Mouse (Mus musculus) midbrain, embryonic 12.5 days (tissue): ENCODE data around the gene Gramd1c. TPM values are rescaled to one million over a fixed set of nuclear protein-coding genes. Genes with fewer than 3 reads are reported as not detected.

ENCODE experiments used
- ATAC-seq: fragments of 200-750 bp; cut with Nextera tagmentation; 2 replicates; pipeline ENCODE4 v1.8.0; 2017; ENCODE audit warnings: low read depth, moderate TSS enrichment, moderate library complexity; ENCODE audit not compliant: low FRiP score
- H3K27ac ChIP-seq: fragments of 300-500 bp; sonication (generic); replicated peaks from 2 replicates; pipeline ENCODE4 v1.5.1; 2016; ENCODE audit warnings: mild to moderate bottlenecking
- H3K27me3 ChIP-seq: fragments of 300-500 bp; sonication (generic); 2 replicates; pipeline ENCODE4 v1.6.1; 2016; ENCODE audit warnings: mild to moderate bottlenecking
- H3K36me3 ChIP-seq: fragments of 300-500 bp; sonication (generic); 2 replicates; pipeline ENCODE4 v1.6.1; 2016
- H3K4me1 ChIP-seq: fragments of 300-500 bp; sonication (generic); 2 replicates; pipeline ENCODE4 v1.6.1; 2016
- H3K4me2 ChIP-seq: fragments of 300-500 bp; sonication (generic); replicated peaks from 2 replicates; pipeline ENCODE4 v1.6.1; 2016; ENCODE audit warnings: mild to moderate bottlenecking, moderate library complexity
- H3K4me3 ChIP-seq: fragments of 300-500 bp; sonication (generic); 2 replicates; pipeline ENCODE4 v1.5.1; 2016; ENCODE audit warnings: mild to moderate bottlenecking
- H3K9ac ChIP-seq: fragments of 300-500 bp; sonication (generic); replicated peaks from 2 replicates; pipeline ENCODE4 v1.6.1; 2016; ENCODE audit warnings: mild to moderate bottlenecking, moderate library complexity
- H3K9me3 ChIP-seq: fragments of 300-500 bp; sonication (generic); 2 replicates; pipeline ENCODE4 v1.6.1; 2016; ENCODE audit warnings: mild to moderate bottlenecking
- WGBS: fragments of 180-500 bp; shearing (Covaris S2); methylation state at CpG from one replicate; pipeline ENCODE4 v1.1.7; 2016; 5-methylcytosine and 5-hydroxymethylcytosine counted together
- polyA plus RNA-seq: library from polyadenylated mRNA; unstranded; fragments of >200 nt; fragmentation: Nextera tagmentation; extraction: Ambion mirVana; gene quantifications from 2 replicates; pipeline ENCODE4 v1.2.1, GENCODE M21; 2016

Gramd1c gene
- polyA plus RNA-seq, 1 experiment from 2014 or later = 4.2 TPM

GRCm38 (mm10) chr16:44055766-44056165 is 7.4 kb downstream of the Gramd1c start:
- ATAC-seq = no peak
- Histone ChIP-seq H3K27ac (no peak overlapping the region), H3K36me3 (no peaks in the 10 kb centered on the region), H3K4me3 (no peak overlapping the region), H3K4me2 (no peak overlapping the region), H3K27me3 (no peaks in the 10 kb centered on the region), H3K4me1 (no peaks in the 10 kb centered on the region), H3K9me3 (no peaks in the 10 kb centered on the region), H3K9ac (no peak overlapping the region)
- WGBS = 63% methylated on average over 8 of the region's 8 CpGs

DNA sequence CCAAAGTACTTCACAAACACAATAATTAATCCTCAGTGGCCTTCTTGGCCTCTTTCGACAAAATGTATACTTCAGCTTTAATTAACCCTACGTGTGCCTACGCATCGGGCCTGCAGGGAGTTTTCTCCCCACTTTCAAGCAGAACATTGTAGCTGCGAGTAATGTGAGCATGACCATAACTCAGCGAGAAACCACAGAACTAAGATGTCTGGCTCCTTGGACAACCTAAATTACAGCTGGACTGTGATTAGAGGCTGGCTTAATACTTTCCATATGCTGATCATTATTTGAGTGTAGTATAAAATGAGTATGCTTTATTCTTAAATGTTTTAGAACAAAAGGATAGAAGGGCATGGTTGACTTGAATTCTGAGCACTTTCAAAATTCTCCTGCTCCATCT is 9.9 kb downstream of the Gramd1c start:
- Histone ChIP-seq H3K27me3 (no peaks in the 10 kb centered on the region), H3K9ac (no peak overlapping the region), H3K4me2 (no peak overlapping the region), H3K9me3 (no peaks in the 10 kb centered on the region), H3K36me3 (no peaks in the 10 kb centered on the region), H3K4me1 (no peaks in the 10 kb centered on the region), H3K4me3 (no peak overlapping the region), H3K27ac (no peak overlapping the region)
- no peak for ATAC-seq
- 74% methylated on average over 6 of the region's 6 CpGs for WGBS

- ATAC-seq = no peak
- 87% methylated on average over 6 of the region's 6 CpGs for WGBS
These were observed 10.8 kb downstream of the Gramd1c start for GRCm38 (mm10) chr16:44052390-44052789.

GRCm38 (mm10) chr16:44050139-44050538 is 13.0 kb downstream of the Gramd1c start:
- no peak for ATAC-seq
- Histone ChIP-seq H3K27ac (no peak overlapping the region), H3K4me1 (no peaks in the 10 kb centered on the region), H3K9me3 (0 out of 2 replicates have a peak, but pooled peaks cover 2% of the 10 kb centered on the region), H3K27me3 (no peaks in the 10 kb centered on the region), H3K4me3 (no peak overlapping the region), H3K9ac (no peak overlapping the region), H3K4me2 (no peak overlapping the region), H3K36me3 (no peaks in the 10 kb centered on the region)
- WGBS = 90% methylated on average over 5 of the region's 5 CpGs

More at GRCm38 (mm10) chr16:44052390-44052789, 10.8 kb downstream of the Gramd1c start:
- no peaks in the 10 kb centered on the region for H3K4me1 ChIP-seq
- no peaks in the 10 kb centered on the region for H3K27me3 ChIP-seq
- H3K9me3 ChIP-seq = no peaks in the 10 kb centered on the region
- H3K4me3 ChIP-seq = no peak overlapping the region
- no peak overlapping the region for H3K9ac ChIP-seq
- no peak overlapping the region for H3K4me2 ChIP-seq
- H3K27ac ChIP-seq = no peak overlapping the region
- H3K36me3 ChIP-seq = no peaks in the 10 kb centered on the region

- WGBS = 84% methylated on average over 4 of the region's 4 CpGs
- no peak for ATAC-seq
- H3K9me3 ChIP-seq = 0 out of 2 replicates have a peak, but pooled peaks cover 3% of the 10 kb centered on the region
- no peak overlapping the region for H3K27ac ChIP-seq
- no peaks in the 10 kb centered on the region for H3K27me3 ChIP-seq
- H3K36me3 ChIP-seq = no peaks in the 10 kb centered on the region
- no peaks in the 10 kb centered on the region for H3K4me1 ChIP-seq
- H3K4me2 ChIP-seq = no peak overlapping the region
- H3K4me3 ChIP-seq = no peak overlapping the region
- no peak overlapping the region for H3K9ac ChIP-seq
These were observed 24.0 kb downstream of the Gramd1c start for GRCm38 (mm10) chr16:44039112-44039511.

- Histone ChIP-seq H3K36me3 (no peaks in the 10 kb centered on the region), H3K9me3 (0 out of 2 replicates have a peak, but pooled peaks cover 3% of the 10 kb centered on the region), H3K4me3 (no peak overlapping the region), H3K27me3 (no peaks in the 10 kb centered on the region), H3K9ac (no peak overlapping the region), H3K4me2 (no peak overlapping the region), H3K4me1 (no peaks in the 10 kb centered on the region), H3K27ac (no peak overlapping the region)
- WGBS = 82% methylated on average over 3 of the region's 3 CpGs
- ATAC-seq = no peak
These were observed 27.9 kb downstream of the Gramd1c start for GRCm38 (mm10) chr16:44035221-44035620.

DNA sequence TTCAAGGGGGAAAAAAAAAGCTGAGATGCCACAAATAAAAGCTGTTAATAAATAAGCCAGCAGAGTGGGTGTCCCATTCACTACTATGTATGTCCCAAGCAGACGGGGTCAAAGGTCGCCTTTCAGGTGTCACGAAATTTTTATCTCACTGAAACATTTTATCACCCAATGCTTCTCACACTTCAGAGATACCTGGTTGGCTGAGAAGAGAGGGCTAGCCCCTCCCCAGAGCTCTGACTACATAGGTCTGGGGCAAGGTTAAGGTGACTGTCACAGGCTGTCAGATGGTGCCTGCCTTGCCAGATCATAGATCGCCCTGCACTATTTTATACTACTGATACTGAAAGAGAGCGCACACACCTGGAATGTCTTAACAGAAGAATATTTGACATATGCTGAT is 29.8 kb downstream of the Gramd1c start:
- H3K9me3 ChIP-seq = no peaks in the 10 kb centered on the region
- no peaks in the 10 kb centered on the region for H3K27me3 ChIP-seq
- H3K4me2 ChIP-seq = no peak overlapping the region
- no peak overlapping the region for H3K27ac ChIP-seq
- H3K9ac ChIP-seq = no peak overlapping the region
- no peaks in the 10 kb centered on the region for H3K36me3 ChIP-seq
- H3K4me3 ChIP-seq = no peak overlapping the region
- H3K4me1 ChIP-seq = no peaks in the 10 kb centered on the region
- ATAC-seq = no peak
- 90% methylated on average over 5 of the region's 5 CpGs for WGBS

GRCm38 (mm10) chr16:44029273-44029672 is 33.9 kb downstream of the Gramd1c start:
- 68% methylated on average over 2 of the region's 2 CpGs for WGBS
- H3K27me3 ChIP-seq = no peaks in the 10 kb centered on the region
- no peaks in the 10 kb centered on the region for H3K36me3 ChIP-seq
- no peak overlapping the region for H3K4me3 ChIP-seq
- H3K27ac ChIP-seq = no peak overlapping the region
- H3K9me3 ChIP-seq = no peaks in the 10 kb centered on the region
- no peak for ATAC-seq
- no peak overlapping the region for H3K9ac ChIP-seq
- no peak overlapping the region for H3K4me2 ChIP-seq
- H3K4me1 ChIP-seq = no peaks in the 10 kb centered on the region

- Histone ChIP-seq H3K27me3 (no peaks in the 10 kb centered on the region), H3K27ac (no peak overlapping the region), H3K4me3 (no peak overlapping the region), H3K4me1 (no peaks in the 10 kb centered on the region), H3K4me2 (no peak overlapping the region), H3K9ac (no peak overlapping the region), H3K36me3 (no peaks in the 10 kb centered on the region), H3K9me3 (no peaks in the 10 kb centered on the region)
- WGBS = 84% methylated on average over 9 of the region's 9 CpGs
- no peak for ATAC-seq
These were observed 36.3 kb downstream of the Gramd1c start for GRCm38 (mm10) chr16:44026822-44027221.

DNA sequence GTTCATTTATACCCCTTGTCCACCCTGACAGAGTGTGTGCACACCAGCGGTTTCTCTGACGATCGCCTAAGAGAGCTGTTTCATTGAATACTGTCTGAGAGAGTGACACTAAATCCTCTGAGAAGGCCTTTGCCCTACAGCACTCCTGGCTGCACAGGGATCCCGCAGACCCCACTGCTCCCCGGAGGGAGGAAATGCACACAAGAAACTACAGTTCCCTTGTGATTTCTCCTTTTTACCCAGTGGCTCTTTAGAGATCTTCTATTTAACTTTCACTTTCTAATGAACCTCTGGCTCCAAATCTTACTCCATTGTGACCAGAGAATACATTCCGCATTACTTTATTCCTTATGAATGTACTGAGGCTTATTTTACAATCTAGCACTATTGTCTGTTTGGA is 36.9 kb downstream of the Gramd1c start:
- Histone ChIP-seq H3K4me2 (no peak overlapping the region), H3K9me3 (no peaks in the 10 kb centered on the region), H3K27me3 (no peaks in the 10 kb centered on the region), H3K4me1 (no peaks in the 10 kb centered on the region), H3K27ac (no peak overlapping the region), H3K9ac (no peak overlapping the region), H3K4me3 (no peak overlapping the region), H3K36me3 (no peaks in the 10 kb centered on the region)
- no peak for ATAC-seq
- WGBS = 71% methylated on average over 6 of the region's 6 CpGs

DNA sequence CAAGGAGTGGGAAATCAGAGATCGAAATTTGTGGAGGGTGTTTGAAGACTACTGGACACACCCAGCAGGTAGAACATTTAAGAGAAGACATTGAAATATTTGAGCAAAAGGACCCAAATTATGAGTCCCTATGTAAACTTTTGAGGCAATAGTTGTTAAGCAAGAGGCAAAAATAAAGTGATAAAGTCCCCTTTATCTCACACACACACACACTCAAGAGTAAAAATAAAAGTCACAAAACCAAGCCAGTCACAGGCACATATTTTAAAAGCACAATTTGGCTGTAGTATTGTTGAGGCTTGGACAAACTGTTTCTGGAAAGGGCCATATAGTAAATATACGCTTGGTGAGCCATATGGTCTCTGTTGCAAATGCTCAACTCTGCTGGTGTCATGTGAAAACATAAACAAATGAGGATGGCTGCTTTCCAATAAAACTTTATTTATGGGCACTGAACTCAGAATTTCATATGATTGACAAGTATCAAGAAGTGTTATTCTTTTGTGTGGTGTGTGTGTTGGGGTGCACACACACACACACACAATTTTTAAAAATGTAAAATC is 44.1 kb downstream of the Gramd1c start:
- ATAC-seq = no peak
- 86% methylated on average over 2 of the region's 2 CpGs for WGBS
- Histone ChIP-seq H3K4me1 (no peaks in the 10 kb centered on the region), H3K4me2 (no peak overlapping the region), H3K27ac (no peak overlapping the region), H3K27me3 (no peaks in the 10 kb centered on the region), H3K9ac (no peak overlapping the region), H3K9me3 (no peaks in the 10 kb centered on the region), H3K4me3 (no peak overlapping the region), H3K36me3 (no peaks in the 10 kb centered on the region)

GRCm38 (mm10) chr16:44018372-44018771 is 44.8 kb downstream of the Gramd1c start:
- no peak overlapping the region for H3K4me3 ChIP-seq
- 71% methylated on average over 7 of the region's 7 CpGs for WGBS

GRCm38 (mm10) chr16:44017707-44018106 is 45.4 kb downstream of the Gramd1c start:
- no peak overlapping the region for H3K9ac ChIP-seq
- no peak for ATAC-seq
- H3K9me3 ChIP-seq = no peaks in the 10 kb centered on the region
- no peaks in the 10 kb centered on the region for H3K4me1 ChIP-seq
- no peak overlapping the region for H3K4me2 ChIP-seq
- H3K4me3 ChIP-seq = no peak overlapping the region
- no peaks in the 10 kb centered on the region for H3K36me3 ChIP-seq
- no peak overlapping the region for H3K27ac ChIP-seq
- WGBS = 88% methylated on average over 4 of the region's 4 CpGs
- H3K27me3 ChIP-seq = no peaks in the 10 kb centered on the region

More at GRCm38 (mm10) chr16:44018372-44018771, 44.8 kb downstream of the Gramd1c start:
- Histone ChIP-seq H3K9me3 (no peaks in the 10 kb centered on the region), H3K4me1 (no peaks in the 10 kb centered on the region), H3K27me3 (no peaks in the 10 kb centered on the region), H3K4me2 (no peak overlapping the region), H3K36me3 (no peaks in the 10 kb centered on the region), H3K9ac (no peak overlapping the region), H3K27ac (no peak overlapping the region)
- ATAC-seq = no peak
